8 mouse cellular contexts compared by ENCODE assay signal in genomic region chr16:35939261-35939660, GRCm38 (mm10). TPM values are rescaled to one million over a fixed set of nuclear protein-coding genes. Genes with fewer than 3 reads are reported as not detected.
DNase-seq lines count a peak whose midpoint lies in the region; ATAC-seq and TF ChIP-seq lines count a peak whose summit lies in the region.

No protein-coding gene starts in this region.

- peak; percentile 6; the same call in 1 of the 2 replicates for ATAC-seq in granulocyte monocyte progenitor cell, adult 5-6 weeks (replicated peaks; ENCODE audit: poor library complexity, severe bottlenecking)
- ATAC-seq in megakaryocyte progenitor cell, adult 5-6 weeks (replicated peaks; ENCODE audit: poor library complexity), result peak; percentile 12

- intact Hi-C loops in left cerebral cortex, postnatal 10 days (cut with DNase I), result loop anchor here (5.0 kb wide), 1 partner anchor 67 kb away; the partner anchor contains the start of gene Parp14

- peaks cover 21% of the 10 kb centered on the region for H3K4me1 ChIP-seq in bone marrow macrophage, adult 2 months (ENCODE audit: control insufficient read depth, insufficient read depth, low read length)

- TF ChIP-seq POLR2A in bone marrow macrophage, adult 2 months (IDR thresholded peaks at IDR 0.05; ENCODE audit: borderline replicate concordance, low read depth, low read length), result no peak

- TF ChIP-seq CTCF in layer of hippocampus, adult 2 months (conservative IDR thresholded peaks at IDR 0.05), result no peak
- TF ChIP-seq CTCF in bone marrow macrophage, adult 2 months (IDR thresholded peaks at IDR 0.05; ENCODE audit: low read depth, low read length), result no peak

- H3K4me3 ChIP-seq in layer of hippocampus, adult 2 months, result peak overlapping the region; percentile 88
- H3K4me3 ChIP-seq in bone marrow macrophage, adult 2 months (ENCODE audit: insufficient read depth, low read length), result peak overlapping the region; percentile 88

- DNase-seq in layer of hippocampus, adult 2 months (ENCODE audit: low spot score in 2 of 2), result no peak
- no peak for DNase-seq in layer of hippocampus, adult 11-12 months (ENCODE audit: low spot score)
- peak; percentile 32 for DNase-seq in kidney, postnatal 14 days
- DNase-seq in left cerebral cortex, postnatal 10 days (ENCODE audit: extremely low spot score in 1 of 2, low spot score in 2 of 2), result no peak
- no peak for DNase-seq in adipocyte (ENCODE audit: low spot score)

- H3K27ac ChIP-seq in layer of hippocampus, adult 2 months, result peak overlapping the region; percentile 74
- H3K27ac ChIP-seq in bone marrow macrophage, adult 2 months (ENCODE audit: insufficient read depth, low read depth, low read length), result peak overlapping the region; percentile 81

RNA-seq across cellular contexts. Expression of gene Dtx3l, which starts 0.3 kb away (rescaled TPM):
- 1 to 10 TPM; 4.8 TPM for total RNA-seq in layer of hippocampus, adult 2 months (2021)
- polyA plus RNA-seq in bone marrow macrophage, adult 2 months (2012; ENCODE audit: insufficient read depth, insufficient read length, missing spikeins), result 63.1 and 64.2 TPM in 2 replicates
- 21.9 and 28.5 TPM in 2 replicates for total RNA-seq in granulocyte monocyte progenitor cell, adult 5-6 weeks (2014; fragmentation: Nextera tagmentation)
- total RNA-seq in granulocyte monocyte progenitor cell, adult 5-6 weeks (2017), result 29.4 and 36.2 TPM in 2 replicates
- 21.8 and 27.1 TPM in 2 replicates for total RNA-seq in megakaryocyte progenitor cell, adult 5-6 weeks (2015)
- total RNA-seq in megakaryocyte progenitor cell, adult 5-6 weeks (2017), result 38.2 and 40.0 TPM in 2 replicates
- total RNA-seq in left cerebral cortex, postnatal 10 days (2021), result 1 to 10 TPM; 1.8 to 2.1 TPM

RNA-seq across cellular contexts. Expression of gene Parp9, which starts 1.0 kb away (rescaled TPM):
- total RNA-seq in layer of hippocampus, adult 2 months (2021), result 1 to 10 TPM; 3.1 to 3.6 TPM
- 72.8 and 78.7 TPM in 2 replicates for polyA plus RNA-seq in bone marrow macrophage, adult 2 months (2012; ENCODE audit: insufficient read depth, insufficient read length, missing spikeins)
- 14.7 and 15.7 TPM in 2 replicates for total RNA-seq in granulocyte monocyte progenitor cell, adult 5-6 weeks (2014; fragmentation: Nextera tagmentation)
- 20.4 and 24.1 TPM in 2 replicates for total RNA-seq in granulocyte monocyte progenitor cell, adult 5-6 weeks (2017)
- total RNA-seq in megakaryocyte progenitor cell, adult 5-6 weeks (2015), result 15.7 and 18.2 TPM in 2 replicates
- total RNA-seq in megakaryocyte progenitor cell, adult 5-6 weeks (2017), result 21.7 and 27.3 TPM in 2 replicates
- 1 to 10 TPM; 1.7 to 2.9 TPM for total RNA-seq in left cerebral cortex, postnatal 10 days (2021)

RNA-seq across cellular contexts. Expression of gene Kpna1, which starts 39.3 kb away (rescaled TPM):
- total RNA-seq in layer of hippocampus, adult 2 months (2021), result 100 to 1,000 TPM; 139 to 141 TPM
- 23.4 and 26.4 TPM in 2 replicates for polyA plus RNA-seq in bone marrow macrophage, adult 2 months (2012; ENCODE audit: insufficient read depth, insufficient read length, missing spikeins)
- 40.6 and 41.1 TPM in 2 replicates for total RNA-seq in granulocyte monocyte progenitor cell, adult 5-6 weeks (2014; fragmentation: Nextera tagmentation)
- 35.1 and 42.2 TPM in 2 replicates for total RNA-seq in granulocyte monocyte progenitor cell, adult 5-6 weeks (2017)
- 48.2 and 52.7 TPM in 2 replicates for total RNA-seq in megakaryocyte progenitor cell, adult 5-6 weeks (2015)
- total RNA-seq in megakaryocyte progenitor cell, adult 5-6 weeks (2017), result 37.0 and 38.5 TPM in 2 replicates
- 100 to 1,000 TPM in 1 of 2 experiments, 10 to 100 TPM in 1; 92.4 to 104 TPM for total RNA-seq in left cerebral cortex, postnatal 10 days (2021)
